Mouse (Mus musculus) heart, postnatal 14 days (tissue): ENCODE results near the gene Kif21a. TPM values are rescaled to one million over a fixed set of nuclear protein-coding genes. Genes with fewer than 3 reads are reported as not detected.
A peak's percentile ranks its signal among the peaks of the same experiment; 100 is the strongest.

Source experiments
- DNase-seq, 2 experiments: peaks; one replicate each; pipeline ENCODE4 v3.0.0; 2021 to 2022
- intact Hi-C: fragments of 180-260 bp; cut with DNase I; formaldehyde crosslinking; loops from one replicate; pipeline ENCODE4 v1.15.1; 2025
- total RNA-seq, 2 experiments: library from RNA; stranded (reverse); gene quantifications; 2 replicates each; pipeline ENCODE4 v1.2.3; 2021

The Kif21a gene
- total RNA-seq, 2 experiments from 2014 or later: 10.1 to 11.7 TPM

DNA sequence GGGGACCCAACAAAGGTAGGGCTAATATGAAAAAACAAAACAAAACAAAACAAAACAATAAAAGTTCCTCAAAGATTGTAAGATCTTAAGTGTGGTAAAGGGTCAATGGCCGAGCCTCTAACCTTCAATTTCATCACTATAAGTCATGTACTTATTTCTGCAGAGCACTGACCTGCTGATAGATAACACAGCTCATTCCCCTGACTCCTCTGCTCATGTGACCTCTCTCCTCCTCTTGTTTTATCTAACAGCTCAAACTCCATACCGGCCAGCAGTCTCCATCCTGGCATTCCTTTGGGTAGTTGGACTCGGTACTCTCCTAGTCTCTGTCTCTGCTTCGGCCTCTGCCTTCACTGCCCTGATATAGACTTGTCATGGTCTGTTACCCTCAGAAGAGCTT is 87.2 kb downstream of the Kif21a start:
- DNase-seq: no peak
- intact Hi-C loops: no loop called here

DNA sequence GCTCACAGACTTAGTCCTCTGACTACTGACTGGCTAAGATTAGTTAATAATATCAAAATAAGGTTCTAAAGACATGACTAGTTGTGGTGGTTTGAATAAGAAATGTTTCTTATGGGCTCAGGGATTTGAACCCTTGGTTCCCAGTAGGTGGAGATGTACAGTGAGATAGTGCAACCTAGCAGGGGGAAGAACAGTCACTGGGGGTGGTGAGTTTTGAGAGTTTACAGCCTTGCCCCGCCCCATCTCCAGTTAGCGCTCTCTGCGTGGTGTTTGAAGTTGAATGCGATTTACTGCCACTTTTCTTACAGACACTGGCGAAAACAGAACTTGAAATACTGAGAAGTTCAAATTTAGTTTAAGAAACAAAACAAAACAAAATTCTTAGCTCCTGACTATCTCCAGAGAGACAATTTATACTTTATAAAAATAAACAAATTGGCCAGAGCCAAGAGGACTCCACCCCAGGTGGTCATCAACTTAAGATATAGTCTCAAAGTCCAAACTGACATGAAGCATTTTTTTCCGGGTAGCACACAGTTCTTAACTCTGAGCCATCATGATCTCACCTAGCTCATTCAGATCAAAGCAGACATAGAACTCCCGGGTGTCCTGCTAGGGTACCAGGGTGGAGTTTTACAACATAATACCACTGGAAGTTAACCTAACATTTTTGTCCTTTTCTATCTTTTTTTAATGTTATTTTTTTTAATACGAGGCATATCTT is 88.8 kb downstream of the Kif21a start:
- no peak for DNase-seq
- intact Hi-C loops: no loop called here

GRCm38 (mm10) chr15:90951383-90951782 is 98.4 kb downstream of the Kif21a start:
- intact Hi-C loops: no loop called here
- DNase-seq: no peak

GRCm38 (mm10) chr15:90938469-90938868 is 111.3 kb downstream of the Kif21a start:
- no peak for DNase-seq
- intact Hi-C loops: no loop called here

DNA sequence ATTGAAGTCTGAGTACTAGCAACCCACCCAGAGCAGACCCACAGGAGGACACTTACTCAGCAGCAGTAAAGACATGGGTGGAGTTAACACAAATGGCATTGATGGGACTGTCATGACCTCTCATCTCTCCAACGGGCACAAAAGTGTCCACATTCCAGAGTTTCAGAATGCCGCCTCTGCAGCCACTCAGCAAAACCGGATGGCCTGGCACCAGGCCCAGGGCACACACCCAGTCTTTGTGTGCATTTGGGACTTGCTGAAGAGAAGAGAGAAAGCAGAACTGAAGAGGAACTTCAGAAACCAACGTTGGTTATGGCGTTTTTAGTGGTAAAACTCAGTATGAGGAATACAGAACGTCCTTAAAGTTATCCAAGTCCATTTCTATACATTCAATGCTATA is 114.2 kb downstream of the Kif21a start:
- DNase-seq: peak; percentile 25 to 40
- intact Hi-C loops: no loop called here

- intact Hi-C loops: no loop called here
- DNase-seq: no peak
These were observed 118.3 kb downstream of the Kif21a start for GRCm38 (mm10) chr15:90931451-90931850.

GRCm38 (mm10) chr15:90929043-90929442 is 120.7 kb downstream of the Kif21a start:
- peak; percentile 13 to 29 for DNase-seq
- intact Hi-C loops: loop anchor here (5.0 kb wide), 2 partner anchors 677 to 692 kb away; no protein-coding TSS in a partner anchor

DNA sequence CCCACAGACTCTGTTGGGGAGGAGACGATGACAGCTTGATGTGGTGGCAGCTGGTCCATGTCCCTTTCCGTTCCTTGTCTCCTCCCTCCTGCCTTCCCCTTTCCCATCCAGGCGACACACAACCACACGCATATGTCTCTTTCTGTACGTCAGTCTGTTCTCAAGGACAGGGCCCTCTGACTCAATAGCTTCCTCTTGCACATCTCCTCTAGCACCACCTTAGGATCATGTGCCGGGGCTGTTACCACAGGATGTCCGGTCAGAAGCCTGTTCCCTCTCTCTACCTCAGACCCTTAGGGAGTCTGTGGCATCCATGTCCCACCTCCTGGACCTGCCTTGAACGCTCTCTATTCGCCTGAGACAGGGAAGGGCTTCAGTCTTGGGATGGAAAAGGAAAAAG is 153.3 kb downstream of the Kif21a start:
- intact Hi-C loops: no loop called here
- no peak for DNase-seq

DNA sequence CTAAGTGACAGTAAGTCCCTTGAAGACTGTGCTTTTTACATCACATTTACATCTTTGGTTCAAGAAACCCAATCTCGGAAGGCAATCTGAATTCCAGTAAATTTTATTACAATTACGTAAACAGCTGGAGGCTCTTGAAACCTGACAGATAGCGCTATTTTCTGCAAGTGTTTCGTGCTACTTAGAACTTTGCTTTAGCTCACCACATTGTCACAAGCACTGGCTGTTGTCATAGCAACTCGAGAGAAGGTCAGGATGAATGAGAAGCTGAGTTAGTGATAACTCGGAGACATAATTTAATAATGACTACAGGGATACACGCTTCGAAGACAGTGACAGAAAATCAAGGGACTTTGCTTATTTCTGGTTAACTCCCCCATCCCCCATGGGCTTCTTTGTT is 162.3 kb downstream of the Kif21a start:
- no peak for DNase-seq
- intact Hi-C loops: no loop called here

Other genes with a start within 250 kb of the Kif21a start
- 1 to 10 TPM; 5.5 to 6.1 TPM for gene Abcd2, start 141.9 kb upstream of the Kif21a start, total RNA-seq
- gene CN725425, start 149.5 kb upstream of the Kif21a start, total RNA-seq: under 1 TPM; 0.20 to 0.29 TPM